Comparison of ENCODE assay signal across 12 mouse cellular contexts in the genomic region with DNA sequence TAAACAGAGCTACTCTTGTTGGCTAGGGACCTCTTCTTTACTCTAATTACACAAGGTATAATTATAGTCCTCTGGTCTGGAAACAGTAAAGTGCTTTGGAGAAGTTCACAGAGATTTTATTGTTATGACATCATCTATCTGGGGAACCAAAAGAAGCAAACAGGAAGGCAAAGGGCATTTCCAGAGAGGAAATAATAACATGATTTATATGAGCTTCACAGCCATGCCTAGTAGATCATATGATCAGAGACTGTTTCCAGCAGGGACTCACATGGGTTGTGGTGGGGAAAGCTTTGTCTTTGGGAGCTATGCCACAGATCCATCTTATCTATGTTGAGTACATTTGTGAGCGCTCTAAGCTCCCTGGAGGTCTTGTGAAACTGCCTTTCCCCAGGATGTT.
DNase-seq lines count a peak whose midpoint lies in the region; ATAC-seq and TF ChIP-seq lines count a peak whose summit lies in the region.
"Had no signal": no experiment of that assay in that cellular context is flagged by ENCODE, and none has a peak within 500 bp of the region (broad histone marks: within the 10 kb centered on the region; RNA-seq: fewer than 3 reads in every experiment).

No protein-coding gene starts in this region.

- ATAC-seq in lung, postnatal 0 days: peak; percentile 82
- ATAC-seq in forebrain, embryonic 11.5 days (replicated peaks; ENCODE audit: low FRiP score): no peak
- ATAC-seq: CD4-positive, CD25-positive, alpha-beta regulatory T cell, adult 4 months; forebrain, embryonic 16.5 days had no signal

- peak; percentile 61 for TF ChIP-seq EP300 in lung, postnatal 0 days (IDR thresholded peaks at IDR 0.05)

- H3K4me1 ChIP-seq in lung, postnatal 0 days (ENCODE audit: insufficient read depth, low read depth, low read length): no peaks in the 10 kb centered on the region
- H3K4me1 ChIP-seq in forebrain, embryonic 11.5 days (replicated peaks; ENCODE audit: control insufficient read depth, insufficient read depth, low read length): peaks cover 4% of the 10 kb centered on the region; the same call in 1 of the 2 replicates

- no peak overlapping the region for H3K27ac ChIP-seq in lung, postnatal 0 days (ENCODE audit: low read length)
- no peak overlapping the region for H3K27ac ChIP-seq in forebrain, embryonic 11.5 days (ENCODE audit: low read depth, low read length)

- intact Hi-C loops in heart, postnatal 14 days (cut with DNase I): no loop called here
- intact Hi-C loops in left cerebral cortex, postnatal 14 days (cut with DNase I): no loop called here

- DNase-seq in heart, adult 18-20 months: peak; percentile 5 to 54
- DNase-seq in heart, postnatal 14 days: no peak
- peak; percentile 5 for DNase-seq in 3T3-L1 (ENCODE audit: low read depth, low spot score)
- peak; percentile 9 for DNase-seq in kidney, adult 18-20 months
- peak; percentile 61 for DNase-seq in lung, postnatal 0 days (ENCODE audit: low spot score)
- no peak for DNase-seq in forebrain, embryonic 11.5 days (ENCODE audit: low spot score)
- DNase-seq in left cerebral cortex, postnatal 14 days (ENCODE audit: low spot score in 2 of 2): no peak
- no peak for DNase-seq in yolk sac, embryonic 10.5 days (ENCODE audit: low spot score)
- DNase-seq: layer of hippocampus, postnatal 36 days had no signal

- WGBS in lung, postnatal 0 days: 36% methylated on average over 1 of the region's 1 CpGs
- WGBS in forebrain, embryonic 11.5 days: 89% methylated on average over 1 of the region's 1 CpGs

- H3K9me3 ChIP-seq in lung, postnatal 0 days (ENCODE audit: low read length): no peaks in the 10 kb centered on the region
- no peaks in the 10 kb centered on the region for H3K9me3 ChIP-seq in forebrain, embryonic 11.5 days (ENCODE audit: control insufficient read depth, low read length)
- H3K9me3 ChIP-seq: midbrain, embryonic 10.5 days had no signal

- H3K9ac ChIP-seq in lung, postnatal 0 days (replicated peaks; ENCODE audit: low read depth): no peak overlapping the region
- H3K9ac ChIP-seq in forebrain, embryonic 11.5 days (ENCODE audit: low read length): no peak overlapping the region

- no peak overlapping the region for H3K4me2 ChIP-seq in lung, postnatal 0 days (replicated peaks; ENCODE audit: low read depth, low read length)
- no peak overlapping the region for H3K4me2 ChIP-seq in forebrain, embryonic 11.5 days (ENCODE audit: low read depth, low read length, severe bottlenecking)

- no peaks in the 10 kb centered on the region for H3K27me3 ChIP-seq in lung, postnatal 0 days (replicated peaks; ENCODE audit: insufficient read depth, low read length)
- no peaks in the 10 kb centered on the region for H3K27me3 ChIP-seq in forebrain, embryonic 11.5 days (ENCODE audit: control insufficient read depth, insufficient read depth, low read length)

- no peak for TF ChIP-seq CTCF in lung, postnatal 0 days (IDR thresholded peaks at IDR 0.05)

- no peaks in the 10 kb centered on the region for H3K36me3 ChIP-seq in lung, postnatal 0 days (ENCODE audit: insufficient read depth, low read length)
- H3K36me3 ChIP-seq in forebrain, embryonic 11.5 days (ENCODE audit: control insufficient read depth, insufficient read depth, low read length): no peaks in the 10 kb centered on the region
- H3K36me3 ChIP-seq: midbrain, embryonic 10.5 days had no signal

- H3K4me3 ChIP-seq in lung, postnatal 0 days (ENCODE audit: low read depth, low read length): no peak overlapping the region
- H3K4me3 ChIP-seq in forebrain, embryonic 11.5 days (ENCODE audit: low read depth, low read length): no peak overlapping the region
- H3K4me3 ChIP-seq: midbrain, embryonic 10.5 days had no signal

Comparison
In these comparisons a context has a peak if more than half of its experiments do, and no peak if none do; other contexts are left out.
1. DNase-seq: peak in heart, adult 18-20 months (2 of 2), 3T3-L1 (single experiment), kidney, adult 18-20 months (single experiment) and lung, postnatal 0 days (single experiment); none in heart, postnatal 14 days (0 of 2), forebrain, embryonic 11.5 days (single experiment), left cerebral cortex, postnatal 14 days (0 of 2) and yolk sac, embryonic 10.5 days (single experiment).